Mouse (Mus musculus): ENCODE results near the gene Cfap157. TPM values are rescaled to one million over a fixed set of nuclear protein-coding genes. Genes with fewer than 3 reads are reported as not detected.
A peak's percentile ranks its signal among the peaks of the same experiment; 100 is the strongest.

Cfap157 gene
- polyA plus RNA-seq, 1 experiment from 2014 or later, result 1.2 TPM

DNA sequence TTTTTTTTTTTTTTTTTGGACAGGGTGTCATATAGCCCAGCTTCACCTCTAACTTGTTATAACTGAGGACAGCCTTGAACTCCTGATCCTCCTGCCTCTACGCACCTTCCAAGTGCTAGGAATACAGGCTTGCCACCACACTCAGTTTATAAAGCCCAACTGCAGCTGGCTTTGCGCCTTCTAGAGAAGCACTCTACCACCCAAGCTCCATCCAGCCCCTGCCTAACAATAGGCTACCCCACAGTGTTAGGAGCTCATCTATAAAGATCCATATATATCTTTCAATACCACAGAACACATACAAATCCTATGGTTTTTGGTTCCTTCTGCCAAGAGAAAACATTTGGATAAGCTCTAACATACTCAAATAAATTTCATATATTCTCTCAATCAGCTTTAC, 32.3 kb upstream of the Cfap157 start:
- peaks cover 15% of the 10 kb centered on the region; the same call in 1 of the 2 replicates for H3K4me1 ChIP-seq (replicated peaks)
- H3K27me3 ChIP-seq (ENCODE audit: insufficient read depth, poor library complexity, severe bottlenecking), result no peaks in the 10 kb centered on the region
- 90% methylated on average over 2 of the region's 2 CpGs for WGBS
- no peak overlapping the region for H3K27ac ChIP-seq
- H3K36me3 ChIP-seq, result peaks cover 55% of the 10 kb centered on the region
- H3K4me3 ChIP-seq, result no peak overlapping the region
- no peak for DNase-seq (ENCODE audit: low spot score)
- no peaks in the 10 kb centered on the region for H3K9me3 ChIP-seq

DNA sequence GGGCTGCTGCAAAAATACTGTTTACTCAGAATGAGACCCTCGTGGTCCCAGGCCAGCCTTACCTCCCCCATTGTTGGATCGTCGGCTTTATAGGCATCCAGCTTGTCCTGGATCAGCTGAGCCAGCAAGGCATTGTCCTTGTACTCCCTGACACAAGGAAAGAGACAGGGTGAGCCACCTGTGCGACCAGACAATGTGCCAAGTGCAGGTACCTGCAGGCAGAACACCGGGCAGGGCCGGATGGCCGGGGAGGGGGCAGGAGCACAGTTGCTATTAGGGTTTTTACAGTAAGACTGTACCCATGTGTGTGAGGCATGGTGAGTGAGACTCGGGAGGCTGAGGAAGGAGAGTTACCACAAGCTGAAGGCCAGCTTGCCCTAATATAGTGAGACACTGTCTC, 27.7 kb upstream of the Cfap157 start:
- no peak for DNase-seq (ENCODE audit: low spot score)
- Histone ChIP-seq H3K36me3 (peaks cover 79% of the 10 kb centered on the region), H3K4me3 (no peak overlapping the region), H3K9me3 (no peaks in the 10 kb centered on the region), H3K27me3 (ENCODE audit: insufficient read depth, poor library complexity, severe bottlenecking) (no peaks in the 10 kb centered on the region), H3K27ac (no peak overlapping the region), H3K4me1 (replicated peaks) (peaks cover 8% of the 10 kb centered on the region; the same call in 1 of the 2 replicates)
- 86% methylated on average over 8 of the region's 8 CpGs for WGBS

DNA sequence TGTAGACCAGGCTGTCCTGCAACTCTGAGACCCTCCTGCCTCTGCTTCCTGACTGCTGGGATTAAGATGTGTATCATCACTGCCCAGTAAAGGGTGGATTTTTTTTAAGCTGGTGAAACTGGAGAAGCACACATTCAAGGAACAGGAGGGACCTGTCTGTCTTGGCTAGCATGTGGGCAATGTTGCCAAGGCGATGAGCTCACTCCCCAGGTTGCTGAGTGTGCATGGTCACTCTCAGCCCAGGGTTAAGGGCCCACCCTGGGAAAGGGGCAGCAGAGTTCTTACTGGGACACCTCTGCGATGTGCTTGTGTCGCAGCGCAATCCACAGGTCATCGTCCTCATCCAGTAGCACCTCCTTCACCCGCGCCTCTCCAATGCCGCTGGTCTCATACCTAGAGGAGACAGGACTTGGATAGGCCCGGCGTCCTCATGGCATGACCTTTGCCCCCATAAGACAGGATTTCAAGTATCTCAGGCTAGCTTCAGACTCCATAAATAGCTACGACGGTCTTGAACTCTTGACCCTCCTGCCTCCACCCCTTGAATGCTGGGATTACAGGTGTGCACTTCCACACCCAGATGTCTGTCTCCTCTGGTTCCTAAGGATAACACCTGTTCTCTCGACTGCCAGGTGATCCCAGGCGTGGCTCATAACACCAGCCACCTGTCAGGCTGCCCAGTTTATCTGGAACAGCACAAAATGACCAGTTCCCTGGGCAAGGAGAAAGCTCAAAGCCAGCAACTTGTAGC, 24.8 kb upstream of the Cfap157 start:
- H3K36me3 ChIP-seq, result peaks cover 88% of the 10 kb centered on the region
- 0 out of 2 replicates have a peak, but pooled peaks cover 8% of the 10 kb centered on the region for H3K4me1 ChIP-seq (replicated peaks)
- H3K4me3 ChIP-seq, result no peak overlapping the region
- no peaks in the 10 kb centered on the region for H3K9me3 ChIP-seq
- DNase-seq (ENCODE audit: low spot score), result no peak
- H3K27me3 ChIP-seq (ENCODE audit: insufficient read depth, poor library complexity, severe bottlenecking), result no peaks in the 10 kb centered on the region
- WGBS, result 92% methylated on average over 14 of the region's 14 CpGs
- no peak overlapping the region for H3K27ac ChIP-seq

DNA sequence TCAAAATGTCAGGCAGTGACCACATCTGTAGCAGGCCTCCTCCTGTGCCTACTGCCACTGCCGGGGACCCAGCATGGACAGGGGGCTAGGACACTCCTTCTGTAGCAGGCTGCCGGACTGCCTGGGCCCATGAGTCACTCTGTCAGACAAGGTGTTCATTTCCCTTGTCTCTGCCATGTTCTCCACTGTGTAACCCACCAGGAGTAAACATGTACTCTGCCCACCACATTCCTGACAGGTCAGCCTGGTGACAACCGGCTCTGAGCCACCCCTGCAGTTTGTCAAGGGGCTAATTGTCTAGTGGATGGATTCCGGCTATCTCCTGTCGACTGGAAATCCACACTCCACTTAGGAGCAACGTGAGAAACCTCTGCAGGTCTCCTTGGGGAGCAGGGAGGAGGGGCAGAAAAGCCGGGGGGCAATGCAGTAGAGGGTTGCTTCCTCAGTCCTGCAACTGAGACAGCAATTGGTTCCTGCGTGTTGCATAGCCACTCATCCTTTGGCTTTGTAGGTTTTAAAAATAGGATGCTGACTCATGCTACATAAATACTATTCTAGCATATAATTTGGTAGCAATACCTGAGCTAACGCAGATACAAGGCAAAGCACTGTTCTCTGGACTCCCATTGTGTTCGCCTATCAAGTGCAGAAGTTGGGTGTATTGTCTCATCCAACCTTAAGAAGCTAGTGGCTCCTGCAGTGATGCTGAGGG, 14.2 kb upstream of the Cfap157 start:
- 0 out of 2 replicates have a peak overlapping the region, but pooled peaks have one; percentile 31 for H3K27ac ChIP-seq
- H3K4me1 ChIP-seq (replicated peaks), result peaks cover 11% of the 10 kb centered on the region
- no peaks in the 10 kb centered on the region for H3K27me3 ChIP-seq (ENCODE audit: insufficient read depth, poor library complexity, severe bottlenecking)
- WGBS, result 63% methylated on average over 10 of the region's 10 CpGs
- DNase-seq (ENCODE audit: low spot score), result no peak
- no peak overlapping the region for H3K4me3 ChIP-seq
- H3K36me3 ChIP-seq, result peaks cover 99% of the 10 kb centered on the region
- H3K9me3 ChIP-seq, result no peaks in the 10 kb centered on the region

DNA sequence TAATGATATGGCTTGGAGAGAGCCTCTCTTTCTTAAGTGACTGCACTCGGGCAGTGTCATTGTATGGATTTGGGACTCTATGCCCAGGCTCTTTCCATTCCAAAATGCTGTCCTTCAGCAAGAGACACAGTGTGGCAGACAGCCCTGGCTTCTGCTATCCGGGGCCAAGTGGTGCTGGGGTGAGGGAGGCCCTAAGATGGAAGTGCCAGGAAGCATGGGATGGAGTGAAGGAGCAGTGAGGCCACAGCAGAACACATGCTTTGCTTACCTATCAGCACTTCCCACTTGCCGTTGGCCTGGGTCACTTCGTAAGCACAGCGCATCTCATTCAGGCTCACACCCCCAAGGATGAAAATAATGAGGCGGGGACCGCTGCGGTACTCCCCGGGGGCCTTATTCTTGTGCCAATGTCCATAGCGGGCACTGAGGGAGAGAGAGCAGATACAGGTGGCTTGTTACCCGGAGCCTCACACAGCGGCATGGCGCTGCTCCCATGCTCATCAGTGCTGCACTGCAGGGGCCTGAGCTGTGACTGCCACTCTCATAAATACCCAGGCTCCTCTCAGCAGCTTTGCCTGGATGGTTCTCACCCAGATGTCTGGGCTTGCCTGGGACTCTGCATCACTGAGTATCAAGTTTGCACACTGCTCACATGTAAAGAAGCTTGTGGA, 11.7 kb upstream of the Cfap157 start:
- H3K27me3 ChIP-seq (ENCODE audit: insufficient read depth, poor library complexity, severe bottlenecking), result no peaks in the 10 kb centered on the region
- H3K36me3 ChIP-seq, result peaks cover 91% of the 10 kb centered on the region
- no peak overlapping the region for H3K4me3 ChIP-seq
- no peak overlapping the region for H3K27ac ChIP-seq
- H3K9me3 ChIP-seq, result no peaks in the 10 kb centered on the region
- DNase-seq (ENCODE audit: low spot score), result no peak
- H3K4me1 ChIP-seq (replicated peaks), result peaks cover 11% of the 10 kb centered on the region
- WGBS, result 89% methylated on average over 13 of the region's 13 CpGs

DNA sequence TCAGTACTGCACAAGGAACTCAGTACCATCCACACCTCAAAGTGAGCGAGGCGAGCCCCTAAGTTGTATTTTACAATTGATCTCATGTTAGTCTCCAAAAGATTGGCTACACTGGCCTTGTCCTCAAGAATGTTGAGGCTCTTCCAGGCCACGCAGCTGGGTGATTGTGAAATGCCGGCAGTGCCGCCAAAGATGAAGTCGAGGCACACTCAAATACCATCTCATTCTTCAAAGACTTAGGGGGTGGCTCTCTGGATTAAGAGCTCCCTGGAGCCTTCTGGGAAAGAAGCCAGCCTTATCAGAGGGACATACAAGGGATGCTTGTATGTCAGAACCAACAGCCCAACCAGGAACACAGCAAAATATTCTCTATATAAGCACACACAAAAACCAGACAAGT, 7.1 kb upstream of the Cfap157 start:
- Histone ChIP-seq H3K27me3 (ENCODE audit: insufficient read depth, poor library complexity, severe bottlenecking) (no peaks in the 10 kb centered on the region), H3K9me3 (no peaks in the 10 kb centered on the region), H3K36me3 (peaks cover 68% of the 10 kb centered on the region), H3K4me1 (replicated peaks) (peaks cover 5% of the 10 kb centered on the region), H3K27ac (no peak overlapping the region), H3K4me3 (no peak overlapping the region)
- 92% methylated on average over 6 of the region's 6 CpGs for WGBS
- no peak for DNase-seq (ENCODE audit: low spot score)

DNA sequence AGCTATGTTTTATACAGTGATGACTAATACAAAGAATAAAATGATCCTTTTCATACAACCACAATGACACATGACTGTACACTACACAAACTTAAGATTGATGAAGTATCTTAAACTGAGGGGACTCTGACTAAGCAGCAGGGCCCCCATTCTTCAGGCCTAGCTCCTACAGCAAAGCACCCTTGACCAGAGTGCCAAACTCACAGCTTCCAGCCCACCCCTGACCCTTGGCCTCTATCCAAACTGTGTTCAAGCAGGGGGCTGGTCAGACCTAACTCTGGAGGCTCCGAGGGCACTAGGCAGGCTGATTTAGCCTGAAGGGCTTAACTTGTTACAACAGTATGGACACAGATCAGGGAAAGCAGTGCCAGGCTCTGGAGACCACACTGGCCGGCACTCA, 4.4 kb upstream of the Cfap157 start:
- no peaks in the 10 kb centered on the region for H3K27me3 ChIP-seq (ENCODE audit: insufficient read depth, poor library complexity, severe bottlenecking)
- no peak overlapping the region for H3K27ac ChIP-seq
- 64% methylated on average over 2 of the region's 2 CpGs for WGBS
- H3K4me1 ChIP-seq (replicated peaks), result peaks cover 13% of the 10 kb centered on the region
- H3K4me3 ChIP-seq, result no peak overlapping the region
- no peaks in the 10 kb centered on the region for H3K9me3 ChIP-seq
- peaks cover 41% of the 10 kb centered on the region for H3K36me3 ChIP-seq
- no peak for DNase-seq (ENCODE audit: low spot score)

DNA sequence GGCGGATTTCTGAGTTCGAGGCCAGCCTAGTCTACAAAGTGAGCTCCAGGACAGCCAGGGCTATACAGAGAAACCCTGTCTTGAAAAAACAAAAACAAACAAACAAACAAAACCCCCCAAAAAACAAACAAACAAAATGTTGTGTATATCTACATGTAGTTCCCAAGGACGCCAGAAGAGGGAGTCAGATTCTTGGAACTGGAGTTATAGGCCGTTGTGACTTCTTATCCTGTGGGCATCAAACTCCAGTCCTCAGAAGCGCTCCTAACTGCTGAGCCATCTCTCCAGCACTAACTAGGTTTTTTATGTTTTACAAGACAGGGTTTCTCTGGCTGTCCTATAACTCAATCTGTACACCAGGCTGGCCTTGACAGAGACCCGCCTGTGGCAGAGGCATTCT, 2.9 kb upstream of the Cfap157 start:
- no peak overlapping the region for H3K27ac ChIP-seq
- DNase-seq (ENCODE audit: low spot score), result no peak

DNA sequence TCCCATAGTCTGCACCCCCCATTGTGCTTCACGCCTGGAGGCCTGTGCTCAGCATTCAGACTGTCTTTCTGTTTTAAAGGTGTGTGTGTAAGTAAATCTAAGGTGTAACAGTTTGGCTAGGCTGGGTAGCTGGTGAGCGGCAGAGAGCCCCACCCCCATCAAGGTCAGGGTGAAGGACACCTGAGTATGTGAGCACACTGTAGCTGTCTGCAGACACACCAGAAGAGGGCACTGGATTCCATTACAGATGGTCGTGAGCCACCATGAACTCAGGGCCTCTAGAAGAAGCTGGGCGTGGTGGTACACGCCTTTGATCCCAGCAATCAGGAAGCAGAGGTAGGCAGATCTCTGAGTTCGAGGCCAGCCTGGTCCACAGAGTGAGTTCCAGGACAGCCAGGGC, 2.5 kb downstream of the Cfap157 start:
- Histone ChIP-seq H3K27ac (no peak overlapping the region), H3K36me3 (0 out of 2 replicates have a peak, but pooled peaks cover 2% of the 10 kb centered on the region), H3K4me1 (replicated peaks) (peaks cover 18% of the 10 kb centered on the region), H3K27me3 (ENCODE audit: insufficient read depth, poor library complexity, severe bottlenecking) (peaks cover 8% of the 10 kb centered on the region), H3K9me3 (no peaks in the 10 kb centered on the region), H3K4me3 (no peak overlapping the region)
- 82% methylated on average over 6 of the region's 6 CpGs for WGBS
- DNase-seq (ENCODE audit: low spot score), result no peak

More for the DNA sequence above, 2.9 kb upstream of the Cfap157 start:
- no peak overlapping the region for H3K4me3 ChIP-seq
- 61% methylated on average over 6 of the region's 6 CpGs for WGBS
- H3K4me1 ChIP-seq (replicated peaks), result peaks cover 13% of the 10 kb centered on the region
- H3K36me3 ChIP-seq, result peaks cover 31% of the 10 kb centered on the region
- H3K27me3 ChIP-seq (ENCODE audit: insufficient read depth, poor library complexity, severe bottlenecking), result no peaks in the 10 kb centered on the region
- no peaks in the 10 kb centered on the region for H3K9me3 ChIP-seq

DNA sequence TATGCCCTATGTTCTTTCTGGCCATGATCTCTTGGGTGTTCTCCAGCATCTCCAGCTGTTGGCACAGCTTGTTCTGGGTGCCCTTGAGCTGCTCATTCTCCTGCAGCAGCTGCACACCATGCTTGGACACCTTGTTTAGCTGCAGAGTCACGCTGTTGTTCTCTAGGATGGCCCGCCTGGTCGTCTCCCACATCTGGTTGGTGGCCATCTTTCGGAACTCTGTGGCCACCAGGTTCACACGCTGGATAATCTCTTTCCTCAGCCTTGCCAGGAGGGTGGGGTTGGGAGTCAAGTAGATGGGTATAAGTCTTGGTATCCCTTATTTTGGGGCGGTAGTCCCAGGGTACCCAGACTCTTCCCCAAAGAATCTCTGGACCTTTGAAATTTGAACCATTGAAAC, 4.5 kb downstream of the Cfap157 start:
- 0 out of 2 replicates have a peak, but pooled peaks cover 2% of the 10 kb centered on the region for H3K36me3 ChIP-seq
- no peaks in the 10 kb centered on the region for H3K9me3 ChIP-seq
- H3K4me3 ChIP-seq, result no peak overlapping the region
- WGBS, result 91% methylated on average over 6 of the region's 6 CpGs
- H3K4me1 ChIP-seq (replicated peaks), result peaks cover 35% of the 10 kb centered on the region
- DNase-seq (ENCODE audit: low spot score), result no peak
- no peak overlapping the region for H3K27ac ChIP-seq
- H3K27me3 ChIP-seq (ENCODE audit: insufficient read depth, poor library complexity, severe bottlenecking), result peaks cover 15% of the 10 kb centered on the region

DNA sequence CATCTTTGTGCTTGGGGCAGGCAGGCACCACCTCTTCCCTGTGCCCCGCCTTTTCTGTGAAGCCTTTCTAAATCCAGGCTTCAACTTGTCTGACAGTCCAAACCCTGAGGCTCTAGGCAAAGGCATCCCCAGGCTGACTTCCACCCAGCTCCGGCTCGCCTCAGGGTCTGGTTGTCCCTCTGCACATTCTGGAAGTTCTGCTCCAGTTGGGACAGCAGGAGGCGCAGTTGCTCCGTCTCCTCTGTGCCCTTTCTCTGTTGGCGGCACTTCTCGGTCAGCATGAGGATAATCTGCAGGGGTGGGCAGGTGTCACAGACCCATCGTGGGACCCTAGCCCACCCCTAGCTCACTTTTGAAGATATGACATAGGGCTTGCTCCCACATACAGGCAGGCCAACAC, 5.1 kb downstream of the Cfap157 start:
- Histone ChIP-seq H3K36me3 (0 out of 2 replicates have a peak, but pooled peaks cover 2% of the 10 kb centered on the region), H3K4me3 (no peak overlapping the region), H3K4me1 (replicated peaks) (peaks cover 33% of the 10 kb centered on the region), H3K27me3 (ENCODE audit: insufficient read depth, poor library complexity, severe bottlenecking) (peaks cover 15% of the 10 kb centered on the region), H3K27ac (0 out of 2 replicates have a peak overlapping the region, but pooled peaks have one; percentile 18), H3K9me3 (no peaks in the 10 kb centered on the region)
- peak; percentile 69 for DNase-seq (ENCODE audit: low spot score)
- 15% methylated on average over 8 of the region's 8 CpGs for WGBS

DNA sequence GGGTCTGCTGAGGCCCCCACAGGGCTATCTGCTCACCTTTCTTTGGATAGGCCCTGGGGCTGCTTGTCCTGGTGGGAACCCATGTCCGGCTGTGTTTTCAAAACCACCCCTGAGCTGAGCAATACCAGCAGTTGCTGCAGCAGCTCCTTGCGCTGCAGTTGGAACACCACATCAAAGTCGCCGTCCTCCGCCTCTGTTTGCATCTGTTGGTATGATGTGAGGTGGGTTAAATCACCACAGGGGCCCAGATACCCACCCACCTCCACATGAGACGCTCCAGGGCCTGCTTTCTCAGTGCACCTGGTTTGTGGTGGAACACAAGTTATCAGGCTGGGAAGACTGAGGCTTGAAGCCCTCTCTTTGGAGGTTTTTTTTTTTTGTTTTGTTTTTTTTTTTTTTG, 6.1 kb downstream of the Cfap157 start:
- no peak for DNase-seq (ENCODE audit: low spot score)
- peaks cover 30% of the 10 kb centered on the region for H3K4me1 ChIP-seq (replicated peaks)
- peaks cover 20% of the 10 kb centered on the region for H3K27me3 ChIP-seq (ENCODE audit: insufficient read depth, poor library complexity, severe bottlenecking)
- no peak overlapping the region for H3K4me3 ChIP-seq
- no peaks in the 10 kb centered on the region for H3K9me3 ChIP-seq
- 91% methylated on average over 6 of the region's 6 CpGs for WGBS
- no peak overlapping the region for H3K27ac ChIP-seq
- H3K36me3 ChIP-seq, result 0 out of 2 replicates have a peak, but pooled peaks cover 2% of the 10 kb centered on the region
